Mouse (Mus musculus) limb, embryonic 11.5 days (tissue): ENCODE measurements around the gene Lix1l. TPM values are rescaled to one million over a fixed set of nuclear protein-coding genes. Genes with fewer than 3 reads are reported as not detected.

Source experiments
- ATAC-seq: fragments of 200-750 bp; cut with Nextera tagmentation; 2 replicates; pipeline ENCODE4 v1.8.0; 2017; ENCODE audit warnings: low read depth; ENCODE audit not compliant: insufficient number of reproducible peaks, low FRiP score, low TSS enrichment
- DNase-seq: peaks from one replicate; pipeline ENCODE4 v3.0.0-alpha.2; 2015; ENCODE audit warnings: low spot score
- H3K27ac ChIP-seq: fragments of 300-500 bp; sonication (generic); replicated peaks from 2 replicates; pipeline ENCODE4 v1.5.1; 2014; ENCODE audit warnings: low read depth, mild to moderate bottlenecking, low read length
- H3K27me3 ChIP-seq: fragments of 300-500 bp; sonication (generic); 2 replicates; pipeline ENCODE4 v1.6.1; 2014; ENCODE audit warnings: mild to moderate bottlenecking, low read length, mixed read lengths; ENCODE audit not compliant: control insufficient read depth, insufficient read depth
- H3K36me3 ChIP-seq: fragments of 300-500 bp; sonication (generic); 2 replicates; pipeline ENCODE4 v1.6.1; 2014; ENCODE audit warnings: mild to moderate bottlenecking, low read length, moderate library complexity, mixed read lengths; ENCODE audit not compliant: control insufficient read depth, insufficient read depth
- H3K4me1 ChIP-seq: fragments of 300-500 bp; sonication (generic); 2 replicates; pipeline ENCODE4 v1.6.1; 2014; ENCODE audit warnings: low read length, mixed read lengths; ENCODE audit not compliant: control insufficient read depth, insufficient read depth
- H3K4me2 ChIP-seq: fragments of 300-500 bp; sonication (generic); 2 replicates; pipeline ENCODE4 v1.6.1; 2014; ENCODE audit warnings: low read depth, mild to moderate bottlenecking, moderate library complexity; ENCODE audit not compliant: severe bottlenecking
- H3K4me3 ChIP-seq: fragments of 300-500 bp; sonication (generic); 2 replicates; pipeline ENCODE4 v1.5.1; 2014; ENCODE audit warnings: low read depth, low read length
- H3K9ac ChIP-seq: fragments of 300-500 bp; sonication (generic); 2 replicates; pipeline ENCODE4 v1.6.1; 2014; ENCODE audit warnings: mild to moderate bottlenecking, low read length
- H3K9me3 ChIP-seq: fragments of 300-500 bp; sonication (generic); 2 replicates; pipeline ENCODE4 v1.6.1; 2016; ENCODE audit warnings: low read length; ENCODE audit not compliant: control insufficient read depth
- WGBS: fragments of 180-500 bp; shearing (Covaris S2); extraction: QIAGEN DNeasy Blood & Tissue Kit; methylation state at CpG from one replicate; pipeline ENCODE4 v1.1.7; 2014; 5-methylcytosine and 5-hydroxymethylcytosine counted together
- polyA plus RNA-seq: library from polyadenylated mRNA; unstranded; fragments of >200 nt; fragmentation: Nextera tagmentation; extraction: Ambion mirVana; gene quantifications from 2 replicates; pipeline ENCODE4 v1.2.1, GENCODE M21; 2014

Gene Lix1l
- polyA plus RNA-seq, 1 experiment from 2014 or later: 5.7 TPM

DNA sequence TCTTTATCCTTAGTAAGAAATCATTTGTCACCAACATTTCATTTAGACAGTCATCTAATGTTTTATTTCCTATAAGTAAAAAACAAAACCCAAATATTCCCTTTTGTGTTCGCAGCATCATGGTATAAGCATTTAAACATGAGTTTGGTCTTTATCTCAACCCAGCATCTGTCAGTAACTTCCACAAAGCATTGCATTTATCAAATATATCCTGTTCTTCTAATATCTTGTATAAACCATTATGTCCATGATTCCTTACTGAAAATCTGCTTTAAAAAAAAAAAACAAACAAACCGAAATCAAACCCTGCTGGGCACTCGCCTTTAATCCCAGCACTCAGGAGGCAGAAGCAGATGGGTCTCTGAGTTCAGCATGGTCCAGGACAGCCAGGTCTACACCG, 5.7 kb downstream of the Lix1l start:
- Histone ChIP-seq H3K4me2 (no peak overlapping the region), H3K27me3 (no peaks in the 10 kb centered on the region), H3K4me1 (peaks cover 8% of the 10 kb centered on the region; the same call in 1 of the 2 replicates), H3K27ac (no peak overlapping the region), H3K36me3 (no peaks in the 10 kb centered on the region), H3K9ac (no peak overlapping the region), H3K4me3 (no peak overlapping the region), H3K9me3 (no peaks in the 10 kb centered on the region; the same call in 1 of the 2 replicates)
- DNase-seq: no peak
- no peak for ATAC-seq
- WGBS: 88% methylated on average over 4 of the region's 4 CpGs

DNA sequence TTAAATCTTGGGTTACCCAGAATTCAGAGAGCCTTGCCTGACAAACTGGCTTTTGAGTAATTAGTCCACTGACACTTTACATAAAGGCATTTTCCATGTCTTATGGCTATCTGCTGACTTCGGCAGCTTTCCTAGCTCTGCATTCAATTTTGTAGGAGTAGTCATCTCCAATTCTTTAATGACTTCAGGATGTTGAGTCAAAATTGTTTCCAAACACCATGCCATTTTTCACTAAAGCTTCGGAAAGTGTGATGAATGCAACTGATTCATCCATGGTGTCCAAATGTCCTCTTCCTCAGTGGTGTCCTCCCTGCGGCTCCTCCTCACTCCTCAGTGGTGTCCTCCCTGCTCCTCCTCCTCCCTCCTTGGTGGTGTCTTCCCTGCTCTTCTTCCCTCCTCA, 17.0 kb downstream of the Lix1l start:
- ATAC-seq: no peak
- H3K27me3 ChIP-seq: no peaks in the 10 kb centered on the region
- DNase-seq: no peak
- H3K9me3 ChIP-seq: no peaks in the 10 kb centered on the region
- H3K36me3 ChIP-seq: peaks cover 12% of the 10 kb centered on the region; the same call in 1 of the 2 replicates
- H3K9ac ChIP-seq: no peak overlapping the region
- WGBS: 90% methylated on average over 3 of the region's 3 CpGs
- H3K27ac ChIP-seq: no peak overlapping the region
- no peak overlapping the region for H3K4me2 ChIP-seq
- H3K4me1 ChIP-seq: no peaks in the 10 kb centered on the region
- H3K4me3 ChIP-seq: no peak overlapping the region

DNA sequence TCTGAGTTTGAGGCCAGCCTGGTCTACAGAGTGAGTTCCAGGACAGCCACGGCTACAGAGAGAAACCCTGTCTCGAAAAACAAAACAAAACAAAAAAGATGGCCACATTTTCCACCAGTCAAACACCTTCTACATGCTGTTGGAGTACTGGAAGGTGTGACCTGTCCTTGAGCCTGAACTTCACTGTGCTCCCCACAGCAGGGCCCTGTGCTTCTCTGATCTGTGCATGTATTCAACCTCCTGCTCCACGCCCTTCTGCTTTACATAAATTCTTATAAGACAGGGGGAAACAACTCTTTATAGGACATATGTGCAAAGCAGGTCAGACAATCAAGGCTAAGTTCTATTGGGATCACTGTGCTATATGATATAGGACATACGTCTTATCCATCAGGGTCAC, 22.3 kb downstream of the Lix1l start:
- no peaks in the 10 kb centered on the region for H3K4me1 ChIP-seq
- H3K4me2 ChIP-seq: no peak overlapping the region
- H3K27ac ChIP-seq: no peak overlapping the region
- no peak overlapping the region for H3K4me3 ChIP-seq
- no peak for ATAC-seq
- no peaks in the 10 kb centered on the region for H3K9me3 ChIP-seq
- H3K9ac ChIP-seq: no peak overlapping the region
- no peaks in the 10 kb centered on the region for H3K27me3 ChIP-seq
- no peak for DNase-seq
- peaks cover 13% of the 10 kb centered on the region for H3K36me3 ChIP-seq
- WGBS: 89% methylated on average over 4 of the region's 4 CpGs

DNA sequence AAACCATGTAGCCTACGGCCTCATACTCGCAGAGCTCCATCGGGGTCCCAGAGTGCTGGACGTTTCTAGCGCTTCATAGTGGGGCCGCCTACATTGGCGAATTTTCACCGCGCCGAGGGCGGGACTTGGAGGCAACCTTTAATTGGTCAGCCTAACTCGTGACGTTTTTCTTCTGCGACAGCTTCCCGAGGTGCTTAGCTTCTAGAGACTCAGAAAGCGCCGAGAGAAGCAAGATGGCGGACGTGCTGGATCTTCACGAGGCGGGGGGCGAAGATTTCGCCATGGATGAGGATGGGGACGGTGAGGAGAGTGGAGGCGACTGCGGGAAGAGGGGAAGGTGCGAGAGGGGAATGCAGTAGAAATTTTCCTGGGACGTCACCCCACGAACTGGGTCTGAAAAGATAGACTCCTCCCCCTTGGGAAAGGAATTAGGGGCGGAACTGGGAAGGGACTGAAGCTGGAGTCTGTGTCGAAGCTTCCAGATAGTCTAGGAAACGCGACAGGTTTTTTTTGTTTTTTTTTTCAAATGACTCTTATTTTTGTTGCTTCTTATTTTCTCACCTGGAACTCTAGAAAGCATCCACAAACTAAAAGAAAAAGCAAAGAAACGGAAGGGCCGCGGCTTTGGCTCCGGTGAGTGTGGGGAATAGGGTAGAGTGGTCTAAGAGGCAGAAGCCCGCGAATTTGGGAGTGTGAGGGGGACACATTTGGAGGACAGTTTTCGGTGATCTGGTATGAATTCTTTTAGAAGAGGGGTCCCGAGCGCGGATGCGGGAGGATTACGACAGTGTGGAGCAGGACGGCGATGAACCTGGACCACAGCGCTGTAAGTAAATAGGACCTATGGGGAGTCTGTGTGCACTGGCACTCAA, 29.0 kb downstream of the Lix1l start, which contains the start of gene Rbm8a:
Gene Rbm8a (plus strand): TSS at position 205 of the 872 bp plus-strand sequence.
- H3K4me1 ChIP-seq: peaks cover 8% of the 10 kb centered on the region; the same call in 1 of the 2 replicates
- peaks cover 7% of the 10 kb centered on the region; the same call in 1 of the 2 replicates for H3K36me3 ChIP-seq
- WGBS: 1% methylated on average over 48 of the region's 48 CpGs
- DNase-seq (peak; percentile 98), ATAC-seq (peak; percentile 91)
- no peak within 1 kb of the TSS for H3K27ac ChIP-seq
- peak within 1 kb of the TSS; percentile 74 for H3K4me3 ChIP-seq
- peak within 1 kb of the TSS; percentile 62 for H3K4me2 ChIP-seq
- H3K9ac ChIP-seq: peak within 1 kb of the TSS; percentile 77
- no peaks in the 10 kb centered on the region for H3K27me3 ChIP-seq
- peaks cover 2% of the 10 kb centered on the region; the same call in 1 of the 2 replicates for H3K9me3 ChIP-seq

DNA sequence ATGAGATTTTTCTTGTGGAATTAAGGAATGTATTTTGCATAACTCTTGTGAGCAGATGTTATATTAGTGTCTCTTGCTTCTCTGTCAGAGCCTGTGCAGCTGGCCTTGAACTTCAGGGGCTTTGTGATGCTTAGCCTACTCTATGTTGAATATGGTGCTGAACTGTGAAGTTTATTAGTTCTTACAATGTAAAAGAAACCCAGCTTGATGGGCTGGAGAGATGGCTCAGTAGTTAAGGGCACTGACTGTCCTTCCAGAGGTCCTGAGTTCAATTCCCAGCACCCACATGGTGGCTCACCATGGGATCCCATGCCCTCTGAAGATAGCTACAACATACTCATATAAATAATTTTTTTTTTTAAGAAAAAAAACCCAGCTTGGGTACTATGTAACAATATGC, 31.1 kb downstream of the Lix1l start:
- ATAC-seq (no peak), DNase-seq (no peak)
- no peaks in the 10 kb centered on the region for H3K27me3 ChIP-seq
- H3K4me1 ChIP-seq: peaks cover 10% of the 10 kb centered on the region; the same call in 1 of the 2 replicates
- no peak overlapping the region for H3K4me3 ChIP-seq
- H3K4me2 ChIP-seq: no peak overlapping the region
- H3K9ac ChIP-seq: no peak overlapping the region
- peaks cover 7% of the 10 kb centered on the region; the same call in 1 of the 2 replicates for H3K36me3 ChIP-seq
- peaks cover 2% of the 10 kb centered on the region; the same call in 1 of the 2 replicates for H3K9me3 ChIP-seq
- no peak overlapping the region for H3K27ac ChIP-seq

DNA sequence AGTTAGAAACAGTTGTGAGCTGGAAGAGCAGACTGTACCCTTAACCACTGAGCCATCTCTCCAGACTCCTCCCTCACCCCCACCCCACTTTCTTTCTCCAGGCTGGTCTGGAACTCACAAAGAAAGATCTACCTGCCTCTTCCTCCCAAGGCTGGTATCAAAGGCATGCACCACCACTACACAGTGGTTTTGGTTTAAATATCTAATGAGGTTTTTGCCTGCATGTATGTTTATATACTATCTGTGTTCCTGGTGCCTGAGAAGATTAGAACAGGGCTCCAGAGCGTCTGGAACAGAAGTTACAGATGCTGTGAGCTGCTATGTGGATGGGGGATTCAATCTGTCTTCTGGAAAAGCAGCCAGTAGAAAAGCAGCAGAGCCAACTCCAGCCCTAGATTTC, 33.1 kb downstream of the Lix1l start:
- Histone ChIP-seq H3K4me1 (peaks cover 10% of the 10 kb centered on the region; the same call in 1 of the 2 replicates), H3K9ac (no peak overlapping the region), H3K9me3 (peaks cover 2% of the 10 kb centered on the region; the same call in 1 of the 2 replicates), H3K27ac (no peak overlapping the region), H3K36me3 (peaks cover 11% of the 10 kb centered on the region; the same call in 1 of the 2 replicates), H3K4me3 (no peak overlapping the region), H3K4me2 (no peak overlapping the region), H3K27me3 (no peaks in the 10 kb centered on the region)
- no peak for DNase-seq
- no peak for ATAC-seq
- WGBS: 63% methylated on average over 1 of the region's 1 CpGs

DNA sequence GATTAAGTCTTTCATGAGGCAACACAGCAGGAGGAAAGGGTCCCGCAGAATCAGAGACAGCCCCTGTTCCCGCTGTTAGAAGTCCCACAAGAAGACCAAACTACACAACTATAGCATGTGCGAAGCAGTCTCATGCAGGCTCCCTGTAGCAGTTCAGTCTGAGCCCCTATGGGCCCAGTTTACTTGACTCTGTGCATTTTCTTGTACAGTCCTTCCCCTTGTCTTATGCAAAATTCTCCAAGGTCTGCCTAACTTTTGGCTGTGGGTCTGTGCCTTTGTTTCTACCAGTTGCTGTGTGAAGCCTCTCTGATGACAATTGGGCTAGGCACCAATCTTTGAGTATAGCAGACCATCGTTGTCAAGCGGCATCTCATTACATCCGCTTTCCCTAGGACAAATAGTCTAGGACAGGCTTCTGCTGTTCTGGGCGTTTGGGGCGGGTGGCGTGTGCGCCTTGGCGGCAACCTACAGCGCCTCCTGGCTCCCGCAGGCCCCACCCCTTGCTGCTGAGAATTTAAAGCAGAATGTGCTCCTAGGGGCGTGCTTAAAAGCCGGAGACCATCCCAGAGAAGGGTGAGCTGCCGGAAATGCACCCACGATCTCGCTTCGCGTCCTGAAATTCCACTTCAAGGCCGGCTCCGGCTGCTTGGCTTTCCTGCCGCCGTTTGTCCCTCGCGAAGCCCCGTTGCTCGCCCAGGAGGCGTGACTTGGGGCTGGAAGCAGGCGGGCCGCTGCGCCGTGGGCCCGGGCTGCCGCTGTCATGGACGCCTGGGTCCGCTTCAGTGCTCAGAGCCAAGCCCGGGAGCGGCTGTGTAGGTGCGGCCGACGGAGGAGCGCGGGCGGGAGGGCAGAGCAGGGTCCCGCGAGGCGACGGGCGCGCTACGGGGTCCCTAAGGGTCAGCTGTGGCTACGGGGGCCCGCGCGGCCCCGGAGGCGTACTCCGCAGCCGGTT, 34.3 kb downstream of the Lix1l start, which contains the start of the genes Pex11b and Gm42957:
Gene Pex11b (plus strand): TSS at position 449 of the 952 bp plus-strand sequence.
Gene Gm42957 (plus strand): TSS at position 547 of the 952 bp plus-strand sequence.
- Histone ChIP-seq H3K9me3 (peaks cover 2% of the 10 kb centered on the region; the same call in 1 of the 2 replicates), H3K36me3 (peaks cover 13% of the 10 kb centered on the region; the same call in 1 of the 2 replicates), H3K4me3 (peak within 1 kb of the TSS; percentile 95), H3K27me3 (no peaks in the 10 kb centered on the region), H3K4me2 (peak within 1 kb of the TSS; percentile 81), H3K27ac (peak within 1 kb of the TSS; percentile 73; the same call in 1 of the 2 replicates), H3K4me1 (peaks cover 10% of the 10 kb centered on the region; the same call in 1 of the 2 replicates), H3K9ac (peak within 1 kb of the TSS; percentile 95)
- WGBS: 2% methylated on average over 60 of the region's 60 CpGs
- peak; percentile 81 for ATAC-seq
- peak; percentile 86 for DNase-seq
